Mouse (Mus musculus): ENCODE data around the gene Zfp384.

Zfp384 gene

DNA sequence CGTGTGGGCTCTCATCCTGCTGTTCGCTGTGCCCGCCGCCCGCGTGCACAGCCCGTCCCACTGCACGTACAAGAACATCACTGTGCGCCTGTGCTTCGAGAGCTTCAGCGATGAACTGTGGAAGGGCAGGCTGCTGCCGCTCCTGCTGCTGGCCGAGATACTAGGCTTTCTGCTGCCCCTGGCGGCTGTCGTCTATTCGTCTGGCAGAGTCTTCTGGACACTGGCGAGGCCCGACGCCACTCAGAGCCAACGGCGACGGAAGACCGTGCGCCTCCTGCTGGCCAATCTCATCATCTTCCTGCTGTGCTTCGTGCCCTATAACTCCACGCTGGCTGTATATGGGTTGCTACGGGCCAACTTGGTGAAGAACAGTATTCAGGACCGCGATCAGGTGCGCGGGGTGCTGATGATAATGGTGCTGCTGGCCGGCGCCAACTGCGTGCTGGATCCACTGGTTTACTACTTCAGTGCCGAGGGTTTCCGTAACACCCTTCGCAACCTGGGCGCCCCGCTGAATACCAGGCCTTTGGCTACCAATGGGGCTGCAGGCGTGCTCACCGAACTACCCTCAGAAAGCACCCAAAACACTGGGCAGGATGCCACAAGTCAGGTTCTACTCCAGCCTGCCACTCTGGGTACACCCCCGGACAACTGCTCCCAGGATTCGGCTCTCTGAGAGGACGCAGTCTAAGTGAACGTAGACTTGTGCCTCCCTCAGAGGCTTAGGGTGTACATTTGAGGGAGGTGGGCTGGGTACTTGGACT is 73.0 kb downstream of the Zfp384 start:
- peak; percentile 96 for DNase-seq (ENCODE audit: low read depth, low spot score)

DNA sequence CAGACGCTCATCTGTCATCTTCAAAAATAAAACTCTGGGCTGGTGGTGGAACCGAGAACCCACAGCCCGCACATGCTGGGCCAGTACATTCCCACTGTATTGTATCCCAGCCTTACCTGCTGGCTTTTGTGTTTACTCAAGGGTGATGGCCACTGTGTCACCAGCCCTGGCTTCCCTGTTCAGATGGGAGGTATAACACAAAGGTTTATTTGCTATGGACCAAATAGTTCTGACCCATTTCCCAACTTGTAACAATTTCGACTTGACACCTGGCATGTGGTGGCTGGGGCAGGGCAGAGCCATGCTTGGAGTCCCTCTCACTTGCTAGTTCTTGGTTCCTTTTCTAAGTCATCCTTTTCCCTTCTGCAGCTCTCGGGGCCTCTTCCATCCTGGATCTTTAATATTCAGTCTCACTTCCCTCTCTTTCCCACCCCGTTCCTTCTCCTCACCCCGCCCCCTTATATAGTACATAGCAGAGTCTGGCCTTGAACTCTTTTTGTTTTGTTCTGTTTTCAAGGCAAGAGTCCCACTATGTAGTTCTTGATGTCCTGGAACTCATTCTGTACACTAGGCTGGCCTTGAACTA is 73.9 kb downstream of the Zfp384 start:
- DNase-seq (ENCODE audit: low read depth, low spot score), result no peak

DNA sequence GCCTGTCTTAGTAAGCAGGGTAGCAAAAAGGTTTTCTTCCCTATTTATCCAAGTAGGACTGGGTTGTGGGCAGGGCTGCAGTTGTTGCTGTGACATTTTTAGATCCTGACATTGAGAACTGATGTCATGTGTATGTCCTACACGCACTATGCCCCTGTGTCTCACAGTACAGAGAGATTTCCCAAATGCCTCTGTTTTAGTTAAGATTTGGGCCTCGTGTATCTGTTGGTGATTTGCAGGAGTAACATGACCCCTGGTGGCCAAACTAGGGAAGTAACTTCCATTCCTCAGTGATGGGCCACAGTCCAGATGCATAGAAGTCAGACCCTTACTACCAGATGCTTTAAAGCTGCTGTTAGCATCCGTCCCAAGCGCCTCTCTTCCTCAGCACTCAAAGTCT is 75.5 kb downstream of the Zfp384 start:
- DNase-seq (ENCODE audit: low read depth, low spot score), result peak; percentile 89

Data from brain, adult 2 months (tissue).